Mouse (Mus musculus): Measurements from ENCODE around the gene Sub1. TPM values are rescaled to one million over a fixed set of nuclear protein-coding genes. Genes with fewer than 3 reads are reported as not detected.

Sub1 gene
- total and polyA plus RNA-seq, 2 experiments from 2014 or later, result 133 to 676 TPM

DNA sequence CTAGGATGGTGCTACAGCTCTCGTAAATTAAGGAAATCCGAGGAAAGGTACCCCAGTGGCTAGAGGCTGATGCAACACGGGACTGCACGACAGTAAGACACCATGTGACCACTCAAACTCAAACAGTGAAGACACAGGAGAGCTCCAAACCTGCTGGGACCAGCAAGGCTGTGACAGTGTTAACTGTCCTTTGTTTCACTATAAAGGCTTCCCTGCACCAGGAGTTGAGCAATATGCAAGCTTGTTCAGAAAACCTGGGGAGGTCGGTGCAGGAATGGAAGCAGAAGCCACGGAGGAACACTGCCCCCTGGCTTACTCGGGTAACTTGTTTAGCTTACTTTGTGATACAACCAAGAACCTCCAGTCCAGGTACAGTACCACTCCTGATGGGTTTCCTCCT, 40.4 kb upstream of the Sub1 start:
- no peak overlapping the region for H3K9ac ChIP-seq (replicated peaks; ENCODE audit: low read length, poor library complexity, severe bottlenecking)
- H3K36me3 ChIP-seq (ENCODE audit: insufficient read depth, low read length), result no peaks in the 10 kb centered on the region
- no peaks in the 10 kb centered on the region for H3K9me3 ChIP-seq (ENCODE audit: low read length)
- 56% methylated on average over 7 of the region's 7 CpGs for WGBS
- H3K4me1 ChIP-seq (ENCODE audit: insufficient read depth, low read length), result peaks cover 4% of the 10 kb centered on the region; the same call in 1 of the 2 replicates
- ATAC-seq (ENCODE audit: low FRiP score) (no peak), DNase-seq (ENCODE audit: low spot score) (peak; percentile 39)
- TF ChIP-seq CTCF (IDR thresholded peaks at IDR 0.05), result peak; percentile 46
- H3K27me3 ChIP-seq (ENCODE audit: insufficient read depth, low read length), result no peaks in the 10 kb centered on the region
- H3K27ac ChIP-seq (ENCODE audit: low read depth, low read length), result no peak overlapping the region
- no peak overlapping the region for H3K4me2 ChIP-seq (ENCODE audit: low read depth, low read length, poor library complexity, severe bottlenecking)
- no peak overlapping the region for H3K4me3 ChIP-seq (ENCODE audit: low read depth, low read length)

DNA sequence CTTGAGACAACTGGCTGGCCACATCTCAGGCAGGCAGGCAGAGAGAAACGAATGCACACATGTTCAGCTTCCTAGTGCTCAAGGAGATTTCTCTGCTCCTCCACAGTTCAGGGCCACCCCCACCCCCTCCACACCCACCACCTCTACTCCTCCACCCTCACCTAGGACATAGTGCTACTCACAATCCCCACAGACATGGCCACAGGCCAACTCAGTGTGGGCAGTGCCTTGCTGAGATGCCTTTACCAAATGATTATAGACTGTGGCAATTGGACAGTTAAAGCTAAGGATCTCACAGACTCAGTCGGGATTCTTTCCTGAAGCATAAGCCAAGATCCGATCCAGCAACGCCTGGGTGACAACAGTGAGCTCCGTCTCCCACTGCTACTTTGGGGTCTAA, 39.9 kb upstream of the Sub1 start:
- WGBS, result 73% methylated on average over 5 of the region's 5 CpGs
- no peak for TF ChIP-seq CTCF (IDR thresholded peaks at IDR 0.05)
- ATAC-seq (ENCODE audit: low FRiP score), result no peak

DNA sequence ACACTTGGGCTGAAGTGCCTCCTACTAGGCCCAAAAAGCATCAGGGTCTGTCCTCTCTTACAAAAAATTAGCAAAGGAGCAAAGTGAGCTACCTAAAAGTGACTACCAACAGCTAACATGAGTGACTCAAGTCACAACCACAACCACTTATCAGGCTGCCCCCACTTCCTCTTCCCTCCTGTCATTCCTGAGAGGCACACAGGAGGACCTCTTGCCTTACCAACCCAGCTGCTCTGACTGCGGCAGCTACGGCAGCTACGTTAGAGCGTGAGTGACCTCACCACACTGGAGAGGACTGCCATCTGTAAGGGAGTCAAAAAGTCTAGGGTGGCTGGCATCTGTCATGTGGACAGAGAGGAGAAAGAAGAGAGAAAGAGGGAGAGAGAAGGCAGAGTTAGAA, 37.5 kb upstream of the Sub1 start:
- Histone ChIP-seq H3K4me2 (ENCODE audit: low read depth, low read length, poor library complexity, severe bottlenecking) (no peak overlapping the region), H3K27ac (ENCODE audit: low read depth, low read length) (no peak overlapping the region), H3K4me1 (ENCODE audit: insufficient read depth, low read length) (no peaks in the 10 kb centered on the region), H3K27me3 (ENCODE audit: insufficient read depth, low read length) (no peaks in the 10 kb centered on the region), H3K36me3 (ENCODE audit: insufficient read depth, low read length) (no peaks in the 10 kb centered on the region), H3K9me3 (ENCODE audit: low read length) (no peaks in the 10 kb centered on the region), H3K4me3 (ENCODE audit: low read depth, low read length) (no peak overlapping the region), H3K9ac (replicated peaks; ENCODE audit: low read length, poor library complexity, severe bottlenecking) (no peak overlapping the region)
- ATAC-seq (ENCODE audit: low FRiP score) (no peak), DNase-seq (ENCODE audit: low spot score) (no peak)
- TF ChIP-seq CTCF (IDR thresholded peaks at IDR 0.05), result no peak
- 85% methylated on average over 4 of the region's 4 CpGs for WGBS

More for the DNA sequence above, 39.9 kb upstream of the Sub1 start:
- H3K4me2 ChIP-seq (ENCODE audit: low read depth, low read length, poor library complexity, severe bottlenecking), result no peak overlapping the region
- no peaks in the 10 kb centered on the region for H3K36me3 ChIP-seq (ENCODE audit: insufficient read depth, low read length)
- no peak for DNase-seq (ENCODE audit: low spot score)
- H3K4me3 ChIP-seq (ENCODE audit: low read depth, low read length), result no peak overlapping the region
- peaks cover 4% of the 10 kb centered on the region; the same call in 1 of the 2 replicates for H3K4me1 ChIP-seq (ENCODE audit: insufficient read depth, low read length)
- no peak overlapping the region for H3K27ac ChIP-seq (ENCODE audit: low read depth, low read length)
- H3K27me3 ChIP-seq (ENCODE audit: insufficient read depth, low read length), result no peaks in the 10 kb centered on the region
- no peaks in the 10 kb centered on the region for H3K9me3 ChIP-seq (ENCODE audit: low read length)
- H3K9ac ChIP-seq (replicated peaks; ENCODE audit: low read length, poor library complexity, severe bottlenecking), result no peak overlapping the region

DNA sequence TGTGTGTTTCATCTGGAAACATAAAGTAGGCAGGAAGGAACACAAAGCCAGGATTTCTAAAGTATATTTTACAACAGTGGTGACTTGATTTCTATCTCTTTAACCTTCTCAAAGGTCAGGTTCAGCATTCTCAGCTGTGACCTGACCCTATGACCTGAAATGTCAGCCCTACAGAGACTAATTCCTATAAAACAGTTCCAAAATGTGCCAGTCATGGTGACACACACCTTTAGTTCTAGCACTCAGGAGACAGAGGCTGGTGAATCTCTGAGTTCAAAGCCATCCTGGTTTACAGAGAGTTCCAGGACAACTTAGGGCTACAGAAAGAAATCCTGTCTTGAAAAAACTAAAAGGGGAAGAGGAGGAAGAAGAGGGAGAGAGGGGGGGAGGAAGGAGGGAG, 36.4 kb upstream of the Sub1 start:
- no peak overlapping the region for H3K4me2 ChIP-seq (ENCODE audit: low read depth, low read length, poor library complexity, severe bottlenecking)
- ATAC-seq (ENCODE audit: low FRiP score) (no peak), DNase-seq (ENCODE audit: low spot score) (no peak)
- H3K27me3 ChIP-seq (ENCODE audit: insufficient read depth, low read length), result no peaks in the 10 kb centered on the region
- no peaks in the 10 kb centered on the region for H3K4me1 ChIP-seq (ENCODE audit: insufficient read depth, low read length)
- H3K9me3 ChIP-seq (ENCODE audit: low read length), result no peaks in the 10 kb centered on the region
- no peaks in the 10 kb centered on the region for H3K36me3 ChIP-seq (ENCODE audit: insufficient read depth, low read length)
- no peak overlapping the region for H3K27ac ChIP-seq (ENCODE audit: low read depth, low read length)
- no peak for TF ChIP-seq CTCF (IDR thresholded peaks at IDR 0.05)
- no peak overlapping the region for H3K9ac ChIP-seq (replicated peaks; ENCODE audit: low read length, poor library complexity, severe bottlenecking)
- H3K4me3 ChIP-seq (ENCODE audit: low read depth, low read length), result no peak overlapping the region

DNA sequence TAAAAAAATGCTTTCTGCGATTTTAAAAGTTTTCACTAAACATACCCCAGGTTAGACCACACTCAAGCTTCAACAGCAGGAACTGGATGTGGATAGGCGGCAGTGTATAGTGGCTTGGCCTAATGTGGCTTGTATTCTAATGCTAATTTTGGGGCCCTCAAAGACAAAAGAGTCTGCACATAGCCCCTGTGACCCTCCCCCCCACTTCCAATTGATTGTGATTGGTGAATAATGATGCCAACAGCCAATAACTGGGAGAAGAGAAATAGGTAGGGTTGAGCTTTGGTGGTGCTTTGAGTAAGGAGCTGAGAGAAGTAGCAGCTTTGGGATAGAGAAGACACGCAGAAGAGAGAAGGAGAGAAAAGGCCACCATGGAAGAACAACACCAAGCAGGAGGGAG, 35.7 kb upstream of the Sub1 start:
- no peak overlapping the region for H3K27ac ChIP-seq (ENCODE audit: low read depth, low read length)
- H3K4me1 ChIP-seq (ENCODE audit: insufficient read depth, low read length), result no peaks in the 10 kb centered on the region
- H3K4me3 ChIP-seq (ENCODE audit: low read depth, low read length), result no peak overlapping the region
- ATAC-seq (ENCODE audit: low FRiP score), result no peak
- no peaks in the 10 kb centered on the region for H3K9me3 ChIP-seq (ENCODE audit: low read length)
- no peak for TF ChIP-seq CTCF (IDR thresholded peaks at IDR 0.05)
- 78% methylated on average over 3 of the region's 3 CpGs for WGBS
- no peak overlapping the region for H3K9ac ChIP-seq (replicated peaks; ENCODE audit: low read length, poor library complexity, severe bottlenecking)
- no peaks in the 10 kb centered on the region for H3K27me3 ChIP-seq (ENCODE audit: insufficient read depth, low read length)
- H3K36me3 ChIP-seq (ENCODE audit: insufficient read depth, low read length), result no peaks in the 10 kb centered on the region
- no peak overlapping the region for H3K4me2 ChIP-seq (ENCODE audit: low read depth, low read length, poor library complexity, severe bottlenecking)
- DNase-seq (ENCODE audit: low spot score), result no peak

DNA sequence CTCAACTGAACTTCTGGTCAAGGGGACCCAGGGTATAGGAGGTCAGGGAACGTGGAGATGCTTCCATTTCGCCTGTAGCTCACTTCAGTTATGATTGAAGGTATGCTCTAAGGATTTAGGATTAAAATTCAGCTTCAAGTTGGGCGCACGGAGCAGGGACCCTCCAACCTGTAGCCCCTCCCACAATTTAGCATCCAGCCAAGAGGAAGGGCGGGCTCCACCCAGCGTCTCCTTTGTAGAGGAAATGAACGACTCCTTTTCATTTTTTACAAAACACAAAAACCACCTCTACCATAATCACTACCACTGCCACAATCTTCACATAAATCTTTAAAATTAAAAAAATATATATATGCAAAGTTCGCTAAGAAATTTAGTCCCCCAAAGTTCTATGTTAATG, 35.1 kb upstream of the Sub1 start:
- 92% methylated on average over 8 of the region's 8 CpGs for WGBS

More for the DNA sequence above, 35.1 kb upstream of the Sub1 start:
- ATAC-seq (ENCODE audit: low FRiP score) (no peak), DNase-seq (ENCODE audit: low spot score) (no peak)
- Histone ChIP-seq H3K4me2 (ENCODE audit: low read depth, low read length, poor library complexity, severe bottlenecking) (no peak overlapping the region), H3K9me3 (ENCODE audit: low read length) (no peaks in the 10 kb centered on the region), H3K27ac (ENCODE audit: low read depth, low read length) (no peak overlapping the region), H3K9ac (replicated peaks; ENCODE audit: low read length, poor library complexity, severe bottlenecking) (no peak overlapping the region), H3K4me3 (ENCODE audit: low read depth, low read length) (no peak overlapping the region), H3K4me1 (ENCODE audit: insufficient read depth, low read length) (no peaks in the 10 kb centered on the region), H3K36me3 (ENCODE audit: insufficient read depth, low read length) (no peaks in the 10 kb centered on the region), H3K27me3 (ENCODE audit: insufficient read depth, low read length) (no peaks in the 10 kb centered on the region)
- no peak for TF ChIP-seq CTCF (IDR thresholded peaks at IDR 0.05)

Measured in midbrain, postnatal 0 days (tissue).